Comparison of ENCODE assay signal across 16 mouse cellular contexts in the genomic region with DNA sequence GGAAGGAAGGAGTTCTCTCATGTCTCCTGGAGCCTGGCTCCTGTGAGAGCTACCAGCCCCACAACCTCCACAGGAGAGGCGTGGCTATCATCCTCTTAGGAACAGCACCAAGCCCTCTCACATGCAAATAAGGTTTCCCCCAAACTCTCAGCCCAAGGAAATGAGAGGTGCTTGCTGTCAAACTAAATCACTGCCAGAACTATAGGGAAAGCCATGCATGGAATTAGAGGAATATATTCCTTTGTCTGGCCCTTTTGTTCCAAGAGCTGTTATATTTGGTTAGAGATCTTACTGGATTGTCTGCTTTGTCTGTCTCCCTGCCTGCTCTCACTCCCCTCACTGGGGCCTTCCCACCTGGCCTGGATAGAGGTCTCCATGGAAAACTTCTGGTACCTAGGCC.
"Had no signal": no experiment of that assay in that cellular context is flagged by ENCODE, and none has a peak within 500 bp of the region (broad histone marks: within the 10 kb centered on the region; RNA-seq: fewer than 3 reads in every experiment).

No protein-coding gene starts in this region.

- H3K9ac ChIP-seq: liver, embryonic 13.5 days; neural tube, embryonic 12.5 days; stomach, embryonic 15.5 days had no signal

- H3K4me2 ChIP-seq: liver, embryonic 13.5 days; neural tube, embryonic 12.5 days; stomach, embryonic 15.5 days had no signal

- H3K27ac ChIP-seq: kidney, postnatal 0 days; left cerebral cortex, adult 2 months; liver, embryonic 13.5 days; neural tube, embryonic 12.5 days; stomach, embryonic 15.5 days had no signal

- H3K36me3 ChIP-seq: liver, embryonic 13.5 days; neural tube, embryonic 12.5 days; stomach, embryonic 15.5 days had no signal

- H3K27me3 ChIP-seq: liver, embryonic 13.5 days; neural tube, embryonic 12.5 days; stomach, embryonic 15.5 days had no signal

- H3K9me3 ChIP-seq: liver, embryonic 13.5 days; neural tube, embryonic 12.5 days; stomach, embryonic 15.5 days had no signal

- H3K4me3 ChIP-seq: left cerebral cortex, adult 2 months; liver, embryonic 13.5 days; neural tube, embryonic 12.5 days; stomach, embryonic 15.5 days had no signal

- H3K4me1 ChIP-seq: liver, embryonic 13.5 days; neural tube, embryonic 12.5 days; stomach, embryonic 15.5 days had no signal

- DNase-seq: kidney, adult 18-20 months; kidney, postnatal 36 days; layer of hippocampus, postnatal 36 days; liver, embryonic 13.5 days; lung, adult 2 months; lung, postnatal 14 days; lung, postnatal 4 days; midbrain, embryonic 14.5 days; right cerebral cortex, adult 18-20 months; right cerebral cortex, postnatal 14 days; right cerebral cortex, postnatal 4 days; thymus, postnatal 25 days had no signal
